Mouse (Mus musculus) spleen, adult 2 months (tissue): ENCODE measurements around the gene Trh.

Experiments
- CTCF ChIP-seq: fragments of 200-500 bp; IDR thresholded peaks from 2 replicates; pipeline ENCODE4 v1.5.1; 2011; ENCODE audit warnings: mild to moderate bottlenecking, inconsistent platforms; ENCODE audit not compliant: insufficient read depth, insufficient read length, insufficient replicate concordance; ENCODE audit errors: extremely low read depth
- POLR2A ChIP-seq: fragments of 200-500 bp; IDR thresholded peaks from 2 replicates; pipeline ENCODE4 v1.6.1; 2011; ENCODE audit warnings: low read depth, low read length, inconsistent platforms

DNA sequence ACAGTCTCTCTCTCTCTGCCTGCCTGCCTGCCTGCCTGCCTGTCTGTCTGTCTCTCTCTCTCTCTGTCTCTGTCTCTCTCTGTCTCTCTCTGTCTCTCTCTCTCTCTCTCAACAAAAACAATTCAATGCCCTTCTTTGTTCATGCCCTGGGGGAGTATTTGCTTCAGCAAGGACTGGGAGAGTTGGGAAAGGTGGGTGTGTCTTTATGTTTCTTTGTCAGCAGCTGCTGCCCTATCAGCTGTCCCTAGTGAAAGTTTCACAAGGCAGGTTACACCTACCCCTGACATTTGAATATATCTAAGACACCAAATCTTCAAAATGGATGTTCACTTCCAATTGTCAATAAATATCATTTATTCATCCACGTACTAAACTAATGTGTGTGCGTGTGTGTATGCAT, 14.9 kb downstream of the Trh start:
- TF ChIP-seq CTCF (no peak), POLR2A (no peak)
